In genomic region chr6:97208406-97208805, GRCm38 (mm10) we compare ENCODE assay signal across 13 mouse cellular contexts. TPM values are rescaled to one million over a fixed set of nuclear protein-coding genes. Genes with fewer than 3 reads are reported as not detected.
DNase-seq lines count a peak whose midpoint lies in the region; ATAC-seq and TF ChIP-seq lines count a peak whose summit lies in the region.
"Had no signal": no experiment of that assay in that cellular context is flagged by ENCODE, and none has a peak within 500 bp of the region (broad histone marks: within the 10 kb centered on the region; RNA-seq: fewer than 3 reads in every experiment).

No protein-coding gene starts in this region.

- H3K4me2 ChIP-seq in kidney, embryonic 15.5 days: no peak overlapping the region
- no peak overlapping the region for H3K4me2 ChIP-seq in kidney, embryonic 14.5 days (replicated peaks; ENCODE audit: low read depth, low read length)
- H3K4me2 ChIP-seq: embryonic facial prominence, embryonic 13.5 days; hindbrain, embryonic 12.5 days had no signal

- DNase-seq in spleen, adult 2 months (ENCODE audit: low read depth in 1 of 2, low spot score in 2 of 2): no peak
- DNase-seq in spleen, adult 18-20 months: no peak
- no peak for DNase-seq in urinary bladder, postnatal 36 days (ENCODE audit: low spot score in 2 of 2)
- no peak for DNase-seq in urinary bladder, adult 2 months (ENCODE audit: low spot score)
- DNase-seq: cerebellum, adult 9-10 months; midbrain, embryonic 14.5 days; right cerebral cortex, postnatal 25 days had no signal

- WGBS in kidney, embryonic 15.5 days: 42% methylated on average over 3 of the region's 3 CpGs
- 36% methylated on average over 3 of the region's 3 CpGs for WGBS in kidney, embryonic 14.5 days
- 21% methylated on average over 3 of the region's 3 CpGs for WGBS in spleen, adult 2 months

- H3K9ac ChIP-seq in kidney, embryonic 15.5 days: no peak overlapping the region
- H3K9ac ChIP-seq in kidney, embryonic 14.5 days (ENCODE audit: low read depth, low read length): no peak overlapping the region
- H3K9ac ChIP-seq: embryonic facial prominence, embryonic 13.5 days; hindbrain, embryonic 12.5 days; liver, embryonic 14.5 days had no signal

- H3K27ac ChIP-seq in kidney, embryonic 15.5 days: peak overlapping the region; percentile 48
- H3K27ac ChIP-seq in kidney, embryonic 14.5 days (ENCODE audit: low read depth, low read length): no peak overlapping the region
- peak overlapping the region; percentile 49; the same call in 1 of the 2 replicates for H3K27ac ChIP-seq in spleen, adult 2 months (ENCODE audit: insufficient read depth, low read length)
- peak overlapping the region; percentile 8 for H3K27ac ChIP-seq in embryonic fibroblast, embryonic 13.5 days (ENCODE audit: insufficient read depth, low read length)
- H3K27ac ChIP-seq: embryonic facial prominence, embryonic 13.5 days; hindbrain, embryonic 12.5 days; liver, embryonic 14.5 days had no signal

- no peaks in the 10 kb centered on the region for H3K27me3 ChIP-seq in kidney, embryonic 15.5 days
- H3K27me3 ChIP-seq in kidney, embryonic 14.5 days (ENCODE audit: control insufficient read depth, insufficient read depth, low read length): no peaks in the 10 kb centered on the region
- H3K27me3 ChIP-seq in spleen, adult 2 months (ENCODE audit: control insufficient read depth, insufficient read depth, low read length): no peaks in the 10 kb centered on the region
- H3K27me3 ChIP-seq: embryonic facial prominence, embryonic 13.5 days; hindbrain, embryonic 12.5 days had no signal

- H3K9me3 ChIP-seq in kidney, embryonic 15.5 days (replicated peaks): no peaks in the 10 kb centered on the region
- no peaks in the 10 kb centered on the region for H3K9me3 ChIP-seq in kidney, embryonic 14.5 days (ENCODE audit: control insufficient read depth, low read length)
- H3K9me3 ChIP-seq: embryonic facial prominence, embryonic 13.5 days; hindbrain, embryonic 12.5 days had no signal

- H3K36me3 ChIP-seq in kidney, embryonic 15.5 days: no peaks in the 10 kb centered on the region
- H3K36me3 ChIP-seq in kidney, embryonic 14.5 days (ENCODE audit: control insufficient read depth, insufficient read depth, low read length): no peaks in the 10 kb centered on the region
- no peaks in the 10 kb centered on the region for H3K36me3 ChIP-seq in spleen, adult 2 months (ENCODE audit: control insufficient read depth, insufficient read depth, low read length)
- H3K36me3 ChIP-seq: embryonic facial prominence, embryonic 13.5 days; hindbrain, embryonic 12.5 days had no signal

- no peak overlapping the region for H3K4me3 ChIP-seq in kidney, embryonic 15.5 days (replicated peaks)
- no peak overlapping the region for H3K4me3 ChIP-seq in kidney, embryonic 14.5 days (ENCODE audit: low read length)
- no peak overlapping the region for H3K4me3 ChIP-seq in spleen, adult 2 months (ENCODE audit: extremely low read depth, insufficient read depth, insufficient read length)
- H3K4me3 ChIP-seq in embryonic fibroblast, embryonic 13.5 days (ENCODE audit: insufficient read depth, low read length): no peak overlapping the region
- H3K4me3 ChIP-seq: embryonic facial prominence, embryonic 13.5 days; hindbrain, embryonic 12.5 days had no signal

- peaks cover 40% of the 10 kb centered on the region for H3K4me1 ChIP-seq in kidney, embryonic 15.5 days
- peaks cover 12% of the 10 kb centered on the region for H3K4me1 ChIP-seq in kidney, embryonic 14.5 days (ENCODE audit: control insufficient read depth, insufficient read depth, low read length)
- H3K4me1 ChIP-seq in spleen, adult 2 months (ENCODE audit: control insufficient read depth, insufficient read depth, insufficient read length): peaks cover 15% of the 10 kb centered on the region; the same call in 1 of the 2 replicates
- peaks cover 13% of the 10 kb centered on the region for H3K4me1 ChIP-seq in embryonic fibroblast, embryonic 13.5 days (ENCODE audit: control insufficient read depth, insufficient read depth, low read length)

- TF ChIP-seq POLR2A in spleen, adult 2 months (IDR thresholded peaks at IDR 0.05; ENCODE audit: low read depth, low read length): no peak
- TF ChIP-seq POLR2A in embryonic fibroblast, embryonic 13.5 days (IDR thresholded peaks at IDR 0.05; ENCODE audit: low read depth, low read length): no peak

- no peak for ATAC-seq in kidney, embryonic 15.5 days (replicated peaks; ENCODE audit: low FRiP score)
- ATAC-seq in kidney, embryonic 14.5 days (ENCODE audit: low FRiP score, low TSS enrichment): no peak

- TF ChIP-seq CTCF in spleen, adult 2 months (IDR thresholded peaks at IDR 0.05; ENCODE audit: extremely low read depth, insufficient read depth, insufficient read length, insufficient replicate concordance): no peak
- TF ChIP-seq CTCF in embryonic fibroblast, embryonic 13.5 days (IDR thresholded peaks at IDR 0.05; ENCODE audit: borderline replicate concordance, insufficient read depth, low read length): no peak

RNA-seq across cellular contexts. Expression of gene Arl6ip5, which starts 2.1 kb away (rescaled TPM):
- polyA plus RNA-seq in kidney, embryonic 15.5 days (2015; fragmentation: Nextera tagmentation; extraction: Ambion mirVana): 69.1 and 76.4 TPM in 2 replicates
- polyA plus RNA-seq in kidney, embryonic 14.5 days (2014; fragmentation: Nextera tagmentation; extraction: Ambion mirVana): 25.9 and 62.3 TPM in 2 replicates
- 52.9 and 53.4 TPM in 2 replicates for polyA plus RNA-seq in spleen, adult 2 months (2012; rRNA removed)
- 140 and 204 TPM in 2 replicates for polyA plus RNA-seq in embryonic fibroblast, embryonic 13.5 days (2011; ENCODE audit: insufficient read length, low read depth, missing spikeins)
- 159 and 162 TPM in 2 replicates for polyA plus RNA-seq in urinary bladder, adult 2 months (2012; rRNA removed)

RNA-seq across cellular contexts. Expression of gene Uba3, which starts 3.0 kb away (rescaled TPM):
- 74.1 and 82.6 TPM in 2 replicates for polyA plus RNA-seq in kidney, embryonic 15.5 days (2015; fragmentation: Nextera tagmentation; extraction: Ambion mirVana)
- polyA plus RNA-seq in kidney, embryonic 14.5 days (2014; fragmentation: Nextera tagmentation; extraction: Ambion mirVana): 86.5 and 89.9 TPM in 2 replicates
- 4.0 and 4.1 TPM in 2 replicates for polyA plus RNA-seq in spleen, adult 2 months (2012; rRNA removed)
- polyA plus RNA-seq in embryonic fibroblast, embryonic 13.5 days (2011; ENCODE audit: insufficient read length, low read depth, missing spikeins): 136 and 147 TPM in 2 replicates
- 41.8 and 52.7 TPM in 2 replicates for polyA plus RNA-seq in urinary bladder, adult 2 months (2012; rRNA removed)

RNA-seq across cellular contexts. Expression of gene Tmf1, which starts 29.5 kb away (rescaled TPM):
- polyA plus RNA-seq in kidney, embryonic 15.5 days (2015; fragmentation: Nextera tagmentation; extraction: Ambion mirVana): 34.7 and 39.5 TPM in 2 replicates
- polyA plus RNA-seq in kidney, embryonic 14.5 days (2014; fragmentation: Nextera tagmentation; extraction: Ambion mirVana): 33.6 and 36.7 TPM in 2 replicates
- 2.4 and 2.5 TPM in 2 replicates for polyA plus RNA-seq in spleen, adult 2 months (2012; rRNA removed)
- 55.8 and 62.6 TPM in 2 replicates for polyA plus RNA-seq in embryonic fibroblast, embryonic 13.5 days (2011; ENCODE audit: insufficient read length, low read depth, missing spikeins)
- 4.2 and 8.2 TPM in 2 replicates for polyA plus RNA-seq in urinary bladder, adult 2 months (2012; rRNA removed)

RNA-seq across cellular contexts. Expression of gene Lmod3, which starts 44.2 kb away (rescaled TPM):
- 0.79 and 1.3 TPM in 2 replicates for polyA plus RNA-seq in kidney, embryonic 15.5 days (2015; fragmentation: Nextera tagmentation; extraction: Ambion mirVana)
- polyA plus RNA-seq in kidney, embryonic 14.5 days (2014; fragmentation: Nextera tagmentation; extraction: Ambion mirVana): 0.09 TPM in 1 of 2 replicates, not detected in the other
- not detected in 2 replicates for polyA plus RNA-seq in spleen, adult 2 months (2012; rRNA removed)
- polyA plus RNA-seq in embryonic fibroblast, embryonic 13.5 days (2011; ENCODE audit: insufficient read length, low read depth, missing spikeins): not detected in 2 replicates
- polyA plus RNA-seq in urinary bladder, adult 2 months (2012; rRNA removed): 0.06 and 0.18 TPM in 2 replicates
- polyA plus RNA-seq: liver, embryonic 14.5 days; midbrain, embryonic 14.5 days had no signal

RNA-seq across cellular contexts. Expression of gene Eogt, which starts 59.4 kb away (rescaled TPM):
- polyA plus RNA-seq in kidney, embryonic 15.5 days (2015; fragmentation: Nextera tagmentation; extraction: Ambion mirVana): 18.7 and 20.1 TPM in 2 replicates
- 7.0 and 18.0 TPM in 2 replicates for polyA plus RNA-seq in kidney, embryonic 14.5 days (2014; fragmentation: Nextera tagmentation; extraction: Ambion mirVana)
- 3.7 and 6.2 TPM in 2 replicates for polyA plus RNA-seq in spleen, adult 2 months (2012; rRNA removed)
- 40.3 and 44.5 TPM in 2 replicates for polyA plus RNA-seq in embryonic fibroblast, embryonic 13.5 days (2011; ENCODE audit: insufficient read length, low read depth, missing spikeins)
- polyA plus RNA-seq in urinary bladder, adult 2 months (2012; rRNA removed): 23.8 and 27.2 TPM in 2 replicates
